Comparison of ENCODE assay signal across 8 mouse cellular contexts in the genomic region with DNA sequence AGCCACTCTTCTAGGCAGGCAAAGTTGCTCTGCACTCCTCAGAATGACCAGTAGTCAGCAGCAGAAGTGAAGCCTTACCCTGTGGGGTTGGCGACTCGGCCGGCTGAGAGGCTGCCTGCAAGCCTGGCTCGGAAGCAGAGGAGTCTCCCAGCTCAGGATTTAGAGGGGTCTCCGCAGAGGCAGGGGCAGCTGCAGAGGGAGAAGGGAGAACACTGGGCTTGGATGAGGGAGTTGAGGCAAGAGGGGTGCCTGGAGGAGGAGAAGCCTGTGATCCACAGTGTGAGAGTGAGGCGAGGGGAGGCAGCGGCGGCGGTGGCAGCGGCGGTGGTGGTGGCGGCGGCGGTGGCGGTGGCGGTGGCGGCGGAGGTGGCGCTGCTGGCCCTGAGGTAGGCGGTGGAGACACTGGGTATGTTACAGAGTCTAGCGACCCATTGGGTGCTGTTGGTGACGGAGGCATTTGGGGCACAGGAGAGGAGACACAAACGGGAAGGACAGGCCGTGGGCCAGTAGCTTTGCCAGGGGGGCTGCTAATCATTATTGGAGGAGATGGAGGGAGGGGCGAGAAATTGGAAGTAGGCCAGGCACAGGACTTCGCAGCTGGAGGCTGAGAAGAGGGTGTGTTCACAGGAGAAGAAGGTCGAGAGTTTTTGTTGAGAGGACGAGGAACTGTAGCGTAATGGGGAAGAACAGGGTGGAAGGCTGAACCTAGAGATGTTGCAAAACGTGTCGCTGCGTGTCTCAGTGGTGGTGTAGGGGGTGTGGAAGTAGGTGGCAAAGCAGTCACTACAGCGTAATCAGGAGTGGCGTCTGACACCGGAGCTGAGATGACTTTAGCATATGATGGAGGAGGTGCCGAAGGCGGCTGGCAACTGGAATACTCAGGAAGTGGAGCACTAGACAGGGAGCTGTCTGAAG.
DNase-seq lines count a peak whose midpoint lies in the region; ATAC-seq and TF ChIP-seq lines count a peak whose summit lies in the region.

No protein-coding gene starts in this region.

- 73% methylated on average over 37 of the region's 37 CpGs for WGBS in intestine, embryonic 15.5 days
- 77% methylated on average over 36 of the region's 37 CpGs for WGBS in intestine, embryonic 16.5 days
- 81% methylated on average over 37 of the region's 37 CpGs for WGBS in kidney, postnatal 0 days
- 69% methylated on average over 37 of the region's 37 CpGs for WGBS in stomach, embryonic 16.5 days

- H3K27ac ChIP-seq in intestine, embryonic 15.5 days: no peak overlapping the region
- H3K27ac ChIP-seq in intestine, embryonic 16.5 days (ENCODE audit: low read length): no peak overlapping the region
- H3K27ac ChIP-seq in kidney, postnatal 0 days: no peak overlapping the region
- no peak overlapping the region for H3K27ac ChIP-seq in stomach, embryonic 16.5 days (ENCODE audit: low read length)

- H3K9me3 ChIP-seq in intestine, embryonic 15.5 days: no peaks in the 10 kb centered on the region
- no peaks in the 10 kb centered on the region for H3K9me3 ChIP-seq in intestine, embryonic 16.5 days (ENCODE audit: control insufficient read depth, low read length)
- no peaks in the 10 kb centered on the region for H3K9me3 ChIP-seq in kidney, postnatal 0 days (replicated peaks; ENCODE audit: low read length)
- no peaks in the 10 kb centered on the region for H3K9me3 ChIP-seq in stomach, embryonic 16.5 days (replicated peaks; ENCODE audit: control insufficient read depth, low read length)

- no peaks in the 10 kb centered on the region for H3K27me3 ChIP-seq in intestine, embryonic 15.5 days (replicated peaks)
- H3K27me3 ChIP-seq in intestine, embryonic 16.5 days (replicated peaks; ENCODE audit: control insufficient read depth, insufficient read depth, low read length): no peaks in the 10 kb centered on the region
- H3K27me3 ChIP-seq in kidney, postnatal 0 days (ENCODE audit: insufficient read depth, low read length): no peaks in the 10 kb centered on the region
- no peaks in the 10 kb centered on the region for H3K27me3 ChIP-seq in stomach, embryonic 16.5 days (ENCODE audit: control insufficient read depth, insufficient read depth, low read length)

- peak; percentile 52 for TF ChIP-seq CTCF in kidney, postnatal 0 days (IDR thresholded peaks at IDR 0.05; ENCODE audit: low read depth)

- DNase-seq in ZHBTc4 (ENCODE audit: low read depth, low spot score): peak; percentile 86
- peak; percentile 54 for DNase-seq in kidney, postnatal 0 days (ENCODE audit: low spot score)
- DNase-seq in urinary bladder, adult 18-20 months (ENCODE audit: low spot score in 2 of 2): no peak

- H3K4me2 ChIP-seq in intestine, embryonic 15.5 days (replicated peaks): peak overlapping the region; percentile 9; the same call in 1 of the 2 replicates
- H3K4me2 ChIP-seq in intestine, embryonic 16.5 days (ENCODE audit: low read depth, low read length): no peak overlapping the region
- H3K4me2 ChIP-seq in kidney, postnatal 0 days (ENCODE audit: low read length): peak overlapping the region; percentile 31
- no peak overlapping the region for H3K4me2 ChIP-seq in stomach, embryonic 16.5 days (ENCODE audit: low read depth, low read length)

- peaks cover 7% of the 10 kb centered on the region; the same call in 1 of the 2 replicates for H3K36me3 ChIP-seq in intestine, embryonic 15.5 days
- peaks cover 3% of the 10 kb centered on the region; the same call in 1 of the 2 replicates for H3K36me3 ChIP-seq in intestine, embryonic 16.5 days (ENCODE audit: control insufficient read depth, insufficient read depth, low read length)
- 0 out of 2 replicates have a peak, but pooled peaks cover 4% of the 10 kb centered on the region for H3K36me3 ChIP-seq in kidney, postnatal 0 days (ENCODE audit: insufficient read depth, low read length)
- H3K36me3 ChIP-seq in stomach, embryonic 16.5 days (ENCODE audit: control insufficient read depth, insufficient read depth, low read length): no peaks in the 10 kb centered on the region; the same call in 1 of the 2 replicates

- no peaks in the 10 kb centered on the region for H3K4me1 ChIP-seq in intestine, embryonic 15.5 days (replicated peaks)
- H3K4me1 ChIP-seq in intestine, embryonic 16.5 days (ENCODE audit: control insufficient read depth, insufficient read depth, low read length): no peaks in the 10 kb centered on the region
- no peaks in the 10 kb centered on the region for H3K4me1 ChIP-seq in kidney, postnatal 0 days (replicated peaks; ENCODE audit: insufficient read depth, low read length)
- H3K4me1 ChIP-seq in stomach, embryonic 16.5 days (ENCODE audit: control insufficient read depth, insufficient read depth, low read length): no peaks in the 10 kb centered on the region

- H3K9ac ChIP-seq in intestine, embryonic 15.5 days: no peak overlapping the region
- H3K9ac ChIP-seq in intestine, embryonic 16.5 days (ENCODE audit: low read depth, low read length): no peak overlapping the region
- no peak overlapping the region for H3K9ac ChIP-seq in kidney, postnatal 0 days (ENCODE audit: low read depth, low read length)
- no peak overlapping the region for H3K9ac ChIP-seq in stomach, embryonic 16.5 days (ENCODE audit: low read length)

- no peak for ATAC-seq in intestine, embryonic 15.5 days
- ATAC-seq in intestine, embryonic 16.5 days: no peak
- ATAC-seq in erythroid progenitor cell, adult 5-6 weeks (replicated peaks; ENCODE audit: low FRiP score, poor library complexity, severe bottlenecking): 0 out of 2 replicates have a peak, but pooled peaks have one; percentile 39
- ATAC-seq in kidney, postnatal 0 days (replicated peaks; ENCODE audit: low FRiP score, low read depth): peak; percentile 29; the same call in 1 of the 2 replicates
- ATAC-seq in megakaryocyte, adult 5-6 weeks (ENCODE audit: poor library complexity, severe bottlenecking): peak; percentile 87
- ATAC-seq in stomach, embryonic 16.5 days (ENCODE audit: insufficient read depth, low FRiP score): no peak

- H3K4me3 ChIP-seq in intestine, embryonic 15.5 days (replicated peaks): no peak overlapping the region
- H3K4me3 ChIP-seq in intestine, embryonic 16.5 days (ENCODE audit: low read length): no peak overlapping the region
- H3K4me3 ChIP-seq in kidney, postnatal 0 days (replicated peaks; ENCODE audit: low read depth, low read length): no peak overlapping the region
- peak overlapping the region; percentile 6; the same call in 1 of the 2 replicates for H3K4me3 ChIP-seq in stomach, embryonic 16.5 days (replicated peaks; ENCODE audit: low read length)

Comparison
In these comparisons a context has a peak if more than half of its experiments do, and no peak if none do; other contexts are left out.
1. H3K4me2 ChIP-seq: peak in intestine, embryonic 15.5 days (single experiment) and kidney, postnatal 0 days (single experiment); none in intestine, embryonic 16.5 days (single experiment) and stomach, embryonic 16.5 days (single experiment).
2. ATAC-seq: peak in erythroid progenitor cell, adult 5-6 weeks (single experiment), kidney, postnatal 0 days (single experiment) and megakaryocyte, adult 5-6 weeks (single experiment); none in intestine, embryonic 15.5 days (single experiment), intestine, embryonic 16.5 days (single experiment) and stomach, embryonic 16.5 days (single experiment).
3. DNase-seq: peak in ZHBTc4 (single experiment) and kidney, postnatal 0 days (single experiment); none in urinary bladder, adult 18-20 months (0 of 2).